Mouse (Mus musculus) heart, embryonic 15.5 days (tissue): ENCODE results near the gene Pank1. TPM values are rescaled to one million over a fixed set of nuclear protein-coding genes. Genes with fewer than 3 reads are reported as not detected.
A peak's percentile ranks its signal among the peaks of the same experiment; 100 is the strongest.

Experiments
- ATAC-seq: fragments of 200-750 bp; cut with Nextera tagmentation; replicated peaks from 2 replicates; pipeline ENCODE4 v1.8.0; 2017; ENCODE audit warnings: low read depth, moderate TSS enrichment; ENCODE audit not compliant: insufficient number of reproducible peaks, insufficient read depth, low FRiP score
- H3K27ac ChIP-seq: fragments of 300-500 bp; sonication (generic); 2 replicates; pipeline ENCODE4 v1.5.1; 2015; ENCODE audit warnings: mild to moderate bottlenecking, inconsistent platforms
- H3K27me3 ChIP-seq: fragments of 300-500 bp; sonication (generic); 2 replicates; pipeline ENCODE4 v1.6.1; 2015; ENCODE audit warnings: inconsistent platforms
- H3K36me3 ChIP-seq: fragments of 300-500 bp; sonication (generic); 2 replicates; pipeline ENCODE4 v1.6.1; 2015; ENCODE audit warnings: mild to moderate bottlenecking, inconsistent platforms
- H3K4me1 ChIP-seq: fragments of 300-500 bp; sonication (generic); replicated peaks from 2 replicates; pipeline ENCODE4 v1.6.1; 2015; ENCODE audit warnings: inconsistent platforms
- H3K4me2 ChIP-seq: fragments of 300-500 bp; sonication (generic); 2 replicates; pipeline ENCODE4 v1.6.1; 2015; ENCODE audit warnings: inconsistent platforms, mild to moderate bottlenecking, moderate library complexity
- H3K4me3 ChIP-seq: fragments of 300-500 bp; sonication (generic); 2 replicates; pipeline ENCODE4 v1.5.1; 2015; ENCODE audit warnings: mild to moderate bottlenecking, inconsistent platforms
- H3K9ac ChIP-seq: fragments of 300-500 bp; sonication (generic); 2 replicates; pipeline ENCODE4 v1.6.1; 2015; ENCODE audit warnings: mild to moderate bottlenecking, inconsistent platforms
- H3K9me3 ChIP-seq: fragments of 300-500 bp; sonication (generic); replicated peaks from 2 replicates; pipeline ENCODE4 v1.6.1; 2016; ENCODE audit warnings: inconsistent platforms
- WGBS: fragments of 180-500 bp; shearing (Covaris S2); methylation state at CpG from one replicate; pipeline ENCODE4 v1.1.7; 2015; ENCODE audit warnings: mixed read lengths; 5-methylcytosine and 5-hydroxymethylcytosine counted together
- polyA plus RNA-seq: library from polyadenylated mRNA; unstranded; fragments of >200 nt; fragmentation: Nextera tagmentation; extraction: Ambion mirVana; gene quantifications from 2 replicates; pipeline ENCODE4 v1.2.1, GENCODE M21; 2015

Pank1 gene
- 13.1 and 15.5 TPM in 2 replicates for polyA plus RNA-seq

DNA sequence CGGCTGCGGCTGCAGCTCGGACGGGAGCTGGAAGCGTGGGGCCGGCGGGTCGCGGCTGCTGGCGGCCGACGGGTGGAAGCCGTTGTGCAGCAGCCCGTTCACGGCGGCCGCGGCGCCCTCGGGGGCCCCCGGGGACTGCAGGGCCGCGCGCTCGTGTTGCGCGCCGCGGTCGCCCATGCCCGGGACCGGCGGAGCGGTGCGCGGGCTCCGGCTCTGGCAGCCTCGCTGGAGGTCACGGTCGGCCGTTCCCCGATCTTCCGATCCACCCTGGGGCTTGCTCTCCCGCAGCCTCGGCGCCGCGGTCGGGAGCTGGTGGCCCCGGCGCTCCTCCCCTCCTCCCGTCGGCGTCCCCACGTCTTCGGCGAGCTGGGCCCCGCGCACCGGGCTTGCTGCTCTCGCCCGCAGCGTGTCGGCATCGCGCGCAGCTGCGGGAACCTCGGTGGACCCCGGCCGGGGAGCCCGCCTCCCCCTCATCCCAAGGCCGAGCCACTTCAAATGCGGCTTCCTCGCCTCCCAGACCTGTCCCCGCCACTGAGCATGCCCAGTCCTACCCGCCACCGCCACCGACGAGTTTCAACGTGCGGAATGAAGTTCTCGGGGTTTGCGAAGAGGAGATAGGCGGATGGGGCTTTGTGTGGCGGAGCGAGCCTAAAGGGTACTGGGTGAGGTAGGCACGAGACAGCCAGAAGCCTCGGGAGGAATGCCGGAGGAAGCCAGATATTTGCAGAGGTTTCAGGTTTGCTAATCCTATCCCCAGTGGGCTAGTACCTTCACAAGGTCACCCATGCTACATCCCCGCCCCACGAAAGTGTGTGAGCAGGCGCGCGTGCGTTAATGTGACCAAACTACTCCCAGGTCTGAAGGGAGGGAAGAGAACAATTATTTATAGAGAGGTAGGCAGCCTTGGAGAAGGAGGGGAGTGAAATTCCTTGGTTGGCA lies at the start of gene Pank1:
Gene Pank1 (minus strand): TSS at position 853 of the 939 bp plus-strand sequence.
- ATAC-seq, result peak; percentile 53
- Histone ChIP-seq H3K36me3 (no peaks in the 10 kb centered on the region), H3K9ac (peak within 1 kb of the TSS; percentile 99), H3K4me1 (peaks cover 21% of the 10 kb centered on the region), H3K4me3 (peak within 1 kb of the TSS; percentile 90), H3K9me3 (no peaks in the 10 kb centered on the region), H3K27ac (peak within 1 kb of the TSS; percentile 99), H3K4me2 (peak within 1 kb of the TSS; percentile 64), H3K27me3 (no peaks in the 10 kb centered on the region)
- under 1% methylated on average over 82 of the region's 96 CpGs for WGBS

DNA sequence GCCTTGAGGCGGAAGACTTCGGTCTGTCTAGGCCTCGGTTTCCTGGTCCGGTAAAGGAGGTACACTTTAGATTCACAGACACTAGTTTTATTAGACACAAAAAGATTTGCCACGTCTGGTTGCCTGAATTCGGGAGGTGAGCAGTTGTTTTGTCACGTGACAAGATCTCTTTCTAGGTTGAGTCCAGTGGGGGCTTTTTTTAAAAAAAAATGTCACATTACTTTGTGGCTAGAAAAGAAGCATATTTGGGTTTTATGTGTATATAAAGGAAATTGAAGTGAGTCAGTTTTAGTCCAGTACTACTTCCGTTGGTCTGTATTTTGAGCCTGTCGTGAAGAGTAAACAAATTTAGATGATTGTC lies 43.3 kb upstream of the Pank1 start:
- Histone ChIP-seq H3K36me3 (peaks cover 15% of the 10 kb centered on the region; the same call in 1 of the 2 replicates), H3K27me3 (no peaks in the 10 kb centered on the region), H3K9me3 (no peaks in the 10 kb centered on the region), H3K27ac (peak overlapping the region; percentile 68), H3K4me1 (peaks cover 4% of the 10 kb centered on the region; the same call in 1 of the 2 replicates), H3K4me3 (peak overlapping the region; percentile 79), H3K9ac (peak overlapping the region; percentile 68), H3K4me2 (peak overlapping the region; percentile 74)
- ATAC-seq, result no peak
- WGBS, result 0% methylated on average over 9 of the region's 9 CpGs

DNA sequence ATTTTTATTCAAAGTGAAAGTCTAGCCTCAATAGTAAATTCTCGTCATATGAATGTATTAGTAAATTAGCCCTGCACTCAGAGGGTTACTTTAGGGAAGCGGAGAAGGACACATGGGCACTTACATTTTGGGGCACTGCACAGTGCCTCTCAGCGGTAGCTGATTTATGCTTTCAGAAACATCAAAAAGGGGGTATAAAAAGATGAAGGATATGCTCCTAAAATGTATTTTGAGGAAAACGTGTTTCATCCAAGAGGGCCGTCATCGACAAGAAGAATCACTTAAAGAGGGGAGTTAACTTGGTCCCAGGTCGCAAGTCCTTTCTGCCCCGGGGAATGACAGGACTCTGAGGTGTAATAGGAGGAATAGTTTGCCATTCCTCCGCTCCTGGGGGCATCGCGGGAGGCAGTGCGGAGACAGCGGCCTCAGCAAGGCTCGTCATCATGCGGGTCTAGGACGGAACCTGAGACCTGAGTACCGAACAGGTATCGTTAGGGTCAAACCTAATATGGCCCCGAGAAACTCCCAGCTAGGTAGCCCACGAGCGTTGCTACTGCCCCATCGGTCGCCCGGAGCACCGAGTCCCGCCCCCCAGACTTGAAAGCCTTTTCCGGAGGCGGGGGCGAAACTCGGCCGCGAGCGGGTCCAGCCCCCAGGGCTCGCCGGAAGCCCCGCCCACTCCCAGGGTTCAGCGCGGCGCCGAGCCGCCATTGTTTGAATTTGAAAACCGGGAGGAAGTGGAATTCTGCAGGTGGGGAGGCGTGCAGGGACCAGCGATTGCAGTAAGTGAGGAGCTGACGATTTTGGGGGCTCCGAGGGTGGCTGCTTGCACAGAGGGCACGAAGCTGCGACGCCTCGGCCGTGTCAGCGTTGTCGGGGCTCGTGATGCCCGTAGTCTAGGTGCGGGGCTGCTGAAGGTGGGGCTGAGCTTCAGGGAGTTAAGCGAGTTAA lies 42.7 kb upstream of the Pank1 start, which contains the start of gene Kif20b:
Gene Kif20b (plus strand): TSS at position 710 of the 951 bp plus-strand sequence.
- WGBS, result under 1% methylated on average over 57 of the region's 57 CpGs
- Histone ChIP-seq H3K9ac (peak within 1 kb of the TSS; percentile 68), H3K9me3 (no peaks in the 10 kb centered on the region), H3K4me1 (peaks cover 4% of the 10 kb centered on the region; the same call in 1 of the 2 replicates), H3K27ac (peak within 1 kb of the TSS; percentile 87), H3K4me2 (peak within 1 kb of the TSS; percentile 74), H3K36me3 (peaks cover 15% of the 10 kb centered on the region; the same call in 1 of the 2 replicates), H3K4me3 (peak within 1 kb of the TSS; percentile 79), H3K27me3 (no peaks in the 10 kb centered on the region)
- ATAC-seq, result peak; percentile 97

DNA sequence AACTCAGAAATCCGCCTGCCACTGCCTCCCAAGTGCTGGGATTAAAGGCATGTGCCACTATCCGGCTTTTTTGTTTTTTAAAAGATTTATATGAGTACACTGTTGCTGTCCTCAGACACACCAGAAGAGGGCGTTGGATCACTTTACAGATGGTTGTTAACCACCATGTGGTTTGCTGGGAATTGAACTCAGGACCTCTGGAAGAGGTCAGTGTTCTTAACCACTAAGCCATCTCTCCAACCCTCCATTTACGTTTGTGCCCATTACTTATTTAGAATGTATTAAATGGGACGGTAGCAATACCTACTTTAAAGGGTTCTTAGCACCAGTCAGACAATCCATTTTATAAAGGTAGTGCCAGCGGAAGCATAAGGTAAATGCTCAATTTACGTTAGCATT lies 42.0 kb upstream of the Pank1 start:
- H3K4me3 ChIP-seq, result peak overlapping the region; percentile 79
- no peaks in the 10 kb centered on the region for H3K9me3 ChIP-seq
- 16% methylated on average over 7 of the region's 7 CpGs for WGBS
- peak overlapping the region; percentile 74 for H3K4me2 ChIP-seq
- ATAC-seq, result no peak
- peaks cover 13% of the 10 kb centered on the region; the same call in 1 of the 2 replicates for H3K36me3 ChIP-seq
- no peaks in the 10 kb centered on the region for H3K27me3 ChIP-seq
- H3K27ac ChIP-seq, result peak overlapping the region; percentile 87
- H3K9ac ChIP-seq, result 0 out of 2 replicates have a peak overlapping the region, but pooled peaks have one; percentile 10
- peaks cover 4% of the 10 kb centered on the region; the same call in 1 of the 2 replicates for H3K4me1 ChIP-seq

DNA sequence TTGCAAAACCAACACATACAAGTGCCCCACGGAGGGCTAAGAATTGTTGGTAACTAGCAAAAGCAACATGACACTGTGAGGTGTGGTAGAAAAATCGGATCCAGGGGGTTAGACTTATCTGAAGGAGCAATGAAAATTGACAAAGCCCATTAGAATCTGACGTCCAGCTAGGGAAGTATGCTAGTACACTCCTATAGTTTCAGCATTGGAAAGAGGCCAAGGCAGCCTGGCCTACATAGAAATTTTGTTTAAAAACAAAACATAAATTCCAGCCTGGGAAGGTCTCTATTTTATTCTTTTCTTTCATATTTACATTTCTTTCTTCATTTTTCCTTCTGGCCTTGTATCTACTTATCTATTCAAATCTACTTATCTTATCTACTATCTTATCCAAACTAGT lies 41.3 kb upstream of the Pank1 start:
- H3K4me2 ChIP-seq, result no peak overlapping the region
- ATAC-seq, result no peak
- no peaks in the 10 kb centered on the region for H3K9me3 ChIP-seq
- peaks cover 4% of the 10 kb centered on the region; the same call in 1 of the 2 replicates for H3K4me1 ChIP-seq
- H3K36me3 ChIP-seq, result peaks cover 10% of the 10 kb centered on the region; the same call in 1 of the 2 replicates
- H3K9ac ChIP-seq, result no peak overlapping the region
- WGBS, result 58% methylated on average over 3 of the region's 3 CpGs
- no peak overlapping the region for H3K27ac ChIP-seq
- H3K27me3 ChIP-seq, result no peaks in the 10 kb centered on the region
- H3K4me3 ChIP-seq, result no peak overlapping the region

DNA sequence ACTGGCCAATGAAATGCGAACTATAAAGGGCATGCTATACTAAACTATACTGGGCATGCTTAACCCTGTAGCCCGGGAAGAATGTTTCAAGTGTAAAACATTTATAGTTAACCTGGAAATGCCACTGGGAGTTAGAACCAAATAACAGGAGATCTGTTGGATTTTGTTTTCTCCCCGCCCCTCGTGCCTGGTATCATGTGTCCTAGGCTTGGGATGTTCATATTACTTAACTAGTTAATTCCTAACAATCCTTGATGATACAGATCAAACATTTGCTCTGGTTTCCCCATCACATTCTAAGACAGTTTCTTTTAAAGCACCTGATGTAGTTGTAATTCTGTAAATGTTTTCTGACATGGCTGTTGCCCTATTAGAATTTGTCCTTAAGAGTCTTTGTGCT lies 40.8 kb upstream of the Pank1 start:
- H3K4me2 ChIP-seq, result no peak overlapping the region
- 84% methylated on average over 4 of the region's 4 CpGs for WGBS
- H3K27me3 ChIP-seq, result no peaks in the 10 kb centered on the region
- ATAC-seq, result no peak
- H3K27ac ChIP-seq, result no peak overlapping the region
- no peaks in the 10 kb centered on the region for H3K9me3 ChIP-seq
- H3K4me3 ChIP-seq, result no peak overlapping the region
- peaks cover 4% of the 10 kb centered on the region; the same call in 1 of the 2 replicates for H3K4me1 ChIP-seq
- H3K9ac ChIP-seq, result no peak overlapping the region
- H3K36me3 ChIP-seq, result peaks cover 6% of the 10 kb centered on the region; the same call in 1 of the 2 replicates

DNA sequence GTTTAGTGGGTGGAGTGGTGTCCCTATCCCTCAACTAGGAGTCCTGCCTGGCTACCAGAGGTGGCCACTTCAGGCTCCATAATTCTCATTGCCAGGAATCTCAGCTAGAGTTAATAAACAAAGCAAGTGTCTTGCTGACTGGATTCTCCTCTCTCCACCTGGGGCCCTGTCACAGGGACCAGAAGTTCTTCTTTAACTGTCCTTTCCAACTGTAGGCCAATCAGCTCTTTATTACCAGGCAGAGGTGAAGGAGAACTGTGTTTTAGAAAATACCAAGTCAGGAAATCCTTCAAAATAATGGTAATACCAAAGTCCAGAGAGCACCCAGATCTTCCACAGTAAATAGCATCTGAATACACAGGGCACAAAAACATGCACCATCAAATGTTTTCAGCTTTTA lies 33.1 kb upstream of the Pank1 start:
- no peaks in the 10 kb centered on the region for H3K9me3 ChIP-seq
- H3K4me2 ChIP-seq, result no peak overlapping the region
- H3K27me3 ChIP-seq, result no peaks in the 10 kb centered on the region
- H3K9ac ChIP-seq, result no peak overlapping the region
- H3K4me1 ChIP-seq, result peaks cover 9% of the 10 kb centered on the region
- no peak overlapping the region for H3K4me3 ChIP-seq
- ATAC-seq, result no peak
- H3K36me3 ChIP-seq, result no peaks in the 10 kb centered on the region
- no peak overlapping the region for H3K27ac ChIP-seq

DNA sequence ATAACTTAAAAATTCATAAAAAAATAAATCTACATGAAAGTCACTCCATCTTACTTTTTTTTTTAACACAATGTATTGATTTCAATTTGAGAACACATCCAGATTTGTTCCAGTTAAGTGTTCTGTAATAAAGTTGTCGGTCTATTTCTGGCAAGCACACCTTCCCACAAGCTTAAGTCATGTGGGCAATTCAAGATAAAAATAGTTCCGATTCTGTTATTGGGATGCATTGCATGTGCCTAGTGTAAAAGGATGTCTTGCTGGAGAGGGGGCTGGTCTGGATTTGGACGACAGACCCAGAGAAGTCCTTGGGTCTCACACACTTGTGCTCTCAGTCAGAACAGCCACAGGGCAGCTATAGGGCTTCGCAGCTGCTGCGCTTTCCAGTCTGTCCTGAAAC lies 27.5 kb upstream of the Pank1 start:
- H3K36me3 ChIP-seq, result no peaks in the 10 kb centered on the region
- no peaks in the 10 kb centered on the region for H3K27me3 ChIP-seq
- ATAC-seq, result no peak; the same call in 1 of the 2 replicates
- WGBS, result 52% methylated on average over 5 of the region's 5 CpGs
- H3K27ac ChIP-seq, result peak overlapping the region; percentile 75
- no peaks in the 10 kb centered on the region for H3K9me3 ChIP-seq
- H3K4me2 ChIP-seq, result peak overlapping the region; percentile 23; the same call in 1 of the 2 replicates
- peaks cover 15% of the 10 kb centered on the region for H3K4me1 ChIP-seq
- H3K9ac ChIP-seq, result no peak overlapping the region
- no peak overlapping the region for H3K4me3 ChIP-seq

DNA sequence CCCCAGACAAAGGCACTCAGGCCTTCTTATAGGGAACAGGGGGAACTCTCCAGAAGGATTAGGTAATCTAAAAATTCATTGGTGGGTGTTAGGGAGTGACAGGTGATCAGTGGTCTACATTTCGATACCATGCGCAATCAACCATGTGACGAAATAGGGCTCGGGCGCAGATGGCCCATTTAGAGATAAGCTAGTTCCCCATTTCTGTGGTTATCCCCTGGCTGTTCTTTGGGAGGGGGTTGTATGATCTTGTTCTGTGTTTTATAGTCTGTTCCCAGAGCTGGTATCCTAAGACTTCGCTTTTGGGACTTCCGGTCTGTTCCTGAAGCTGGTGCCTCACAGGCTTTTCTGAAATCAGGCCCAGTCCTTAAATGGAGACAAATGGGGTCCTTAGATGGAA lies 26.2 kb upstream of the Pank1 start:
- no peak overlapping the region for H3K27ac ChIP-seq
- H3K27me3 ChIP-seq, result no peaks in the 10 kb centered on the region
- no peaks in the 10 kb centered on the region for H3K9me3 ChIP-seq
- no peaks in the 10 kb centered on the region for H3K36me3 ChIP-seq
- peaks cover 15% of the 10 kb centered on the region for H3K4me1 ChIP-seq
- no peak for ATAC-seq
- no peak overlapping the region for H3K4me3 ChIP-seq
- no peak overlapping the region for H3K4me2 ChIP-seq
- 84% methylated on average over 7 of the region's 7 CpGs for WGBS
- no peak overlapping the region for H3K9ac ChIP-seq

DNA sequence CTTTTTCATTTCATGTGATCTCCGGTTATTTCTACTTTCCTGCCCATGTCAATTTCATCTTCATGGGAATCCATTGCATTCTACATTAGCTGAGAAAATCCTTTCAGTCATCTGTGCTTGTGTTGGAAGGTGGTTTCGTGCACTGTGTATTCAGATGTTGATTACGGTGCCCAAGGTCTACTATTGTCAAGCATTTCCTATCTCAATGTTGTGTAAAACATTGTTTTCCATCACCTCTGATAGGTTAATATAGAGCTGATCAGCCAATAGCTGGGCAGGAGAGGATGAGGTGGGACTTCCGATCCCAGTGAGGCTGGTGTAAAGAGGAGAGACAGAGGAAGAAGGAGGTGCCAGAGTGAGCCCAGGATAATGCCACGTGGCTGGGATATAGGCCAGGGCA lies 24.8 kb upstream of the Pank1 start:
- H3K9ac ChIP-seq, result no peak overlapping the region
- no peak overlapping the region for H3K27ac ChIP-seq
- no peak overlapping the region for H3K4me3 ChIP-seq
- no peaks in the 10 kb centered on the region for H3K27me3 ChIP-seq
- H3K4me2 ChIP-seq, result no peak overlapping the region
- no peak for ATAC-seq
- H3K4me1 ChIP-seq, result peaks cover 15% of the 10 kb centered on the region
- 82% methylated on average over 5 of the region's 5 CpGs for WGBS
- H3K9me3 ChIP-seq, result no peaks in the 10 kb centered on the region
- no peaks in the 10 kb centered on the region for H3K36me3 ChIP-seq

DNA sequence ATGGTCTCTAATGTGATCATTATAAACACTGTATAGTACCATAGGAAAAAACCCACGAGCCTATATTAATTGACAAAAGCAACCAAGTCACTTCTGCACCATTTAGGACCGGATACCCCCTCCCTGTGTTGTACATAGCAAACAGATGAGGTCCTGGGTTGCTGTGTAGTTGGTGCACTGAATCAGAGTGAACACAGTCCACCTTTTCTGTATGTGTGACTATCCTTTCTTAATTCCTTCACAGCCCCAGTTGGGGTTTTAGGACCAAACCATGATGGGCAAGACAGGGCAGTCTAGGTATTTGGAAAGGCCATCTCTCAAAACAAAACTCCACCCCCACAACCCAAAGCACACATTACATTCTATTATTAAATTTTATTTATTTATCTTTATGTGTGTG lies 22.5 kb upstream of the Pank1 start:
- no peak overlapping the region for H3K27ac ChIP-seq
- peaks cover 2% of the 10 kb centered on the region; the same call in 1 of the 2 replicates for H3K4me1 ChIP-seq
- WGBS, result 83% methylated on average over 2 of the region's 2 CpGs
- H3K36me3 ChIP-seq, result no peaks in the 10 kb centered on the region
- no peak overlapping the region for H3K4me2 ChIP-seq
- H3K27me3 ChIP-seq, result no peaks in the 10 kb centered on the region
- no peaks in the 10 kb centered on the region for H3K9me3 ChIP-seq
- H3K9ac ChIP-seq, result no peak overlapping the region
- ATAC-seq, result no peak
- H3K4me3 ChIP-seq, result no peak overlapping the region
